Mouse (Mus musculus) thymus, postnatal 25 days (tissue): ENCODE data around the gene Snrpd2.

Experiments
- DNase-seq: peaks from one replicate; pipeline ENCODE4 v3.0.0; 2022

Snrpd2 gene

GRCm38 (mm10) chr7:19179936-19180335, 30.4 kb downstream of the Snrpd2 start:
- DNase-seq, result no peak

GRCm38 (mm10) chr7:19180862-19181429, 31.4 kb downstream of the Snrpd2 start:
- DNase-seq, result peak; percentile 64

GRCm38 (mm10) chr7:19184250-19184649, 34.7 kb downstream of the Snrpd2 start:
- DNase-seq, result no peak

GRCm38 (mm10) chr7:19184758-19185157, 35.2 kb downstream of the Snrpd2 start:
- DNase-seq, result no peak

- no peak for DNase-seq
Measured at GRCm38 (mm10) chr7:19194676-19195075, 45.2 kb downstream of the Snrpd2 start.

- peak; percentile 51 for DNase-seq
Measured at GRCm38 (mm10) chr7:19196676-19197075, 47.2 kb downstream of the Snrpd2 start.

- DNase-seq, result peak; percentile 49
Measured at GRCm38 (mm10) chr7:19197985-19198384, 48.5 kb downstream of the Snrpd2 start.

- no peak for DNase-seq
Measured at GRCm38 (mm10) chr7:19201660-19202059, 52.1 kb downstream of the Snrpd2 start.

- DNase-seq, result no peak
Measured at GRCm38 (mm10) chr7:19202065-19202850, 52.7 kb downstream of the Snrpd2 start.
